ENCODE assay signal across 8 mouse cellular contexts in genomic region chr5:90930546-90930945, GRCm38 (mm10). TPM values are rescaled to one million over a fixed set of nuclear protein-coding genes. Genes with fewer than 3 reads are reported as not detected.
DNase-seq lines count a peak whose midpoint lies in the region; ATAC-seq and TF ChIP-seq lines count a peak whose summit lies in the region.

No protein-coding gene starts in this region.

- intact Hi-C loops in gastrocnemius, adult 2 months (cut with DNase I), result loop anchor here (5.0 kb wide), 1 partner anchor 268 kb away; no protein-coding TSS in a partner anchor
- intact Hi-C loops in gastrocnemius, postnatal 36 days (cut with DNase I), result no loop called here

- no peak for TF ChIP-seq CTCF in gastrocnemius, adult 2 months (IDR thresholded peaks at IDR 0.05)
- no peak for TF ChIP-seq CTCF in liver, postnatal 0 days (IDR thresholded peaks at IDR 0.05; ENCODE audit: low read depth)

- no peak for TF ChIP-seq EP300 in liver, postnatal 0 days (IDR thresholded peaks at IDR 0.05; ENCODE audit: low read depth)

- 52% methylated on average over 2 of the region's 2 CpGs for WGBS in forebrain, embryonic 15.5 days
- WGBS in liver, postnatal 0 days (ENCODE audit: insufficient replicate concordance), result 69% methylated on average over 2 of the region's 2 CpGs

- peak overlapping the region; percentile 84 for H3K4me3 ChIP-seq in gastrocnemius, adult 2 months
- H3K4me3 ChIP-seq in forebrain, embryonic 15.5 days, result peak overlapping the region; percentile 75
- H3K4me3 ChIP-seq in liver, postnatal 0 days (ENCODE audit: low read depth, low read length), result peak overlapping the region; percentile 64

- peaks cover 9% of the 10 kb centered on the region for H3K4me1 ChIP-seq in forebrain, embryonic 15.5 days
- peaks cover 8% of the 10 kb centered on the region; the same call in 1 of the 2 replicates for H3K4me1 ChIP-seq in liver, postnatal 0 days (ENCODE audit: insufficient read depth)

- H3K27me3 ChIP-seq in forebrain, embryonic 15.5 days, result no peaks in the 10 kb centered on the region
- no peaks in the 10 kb centered on the region for H3K27me3 ChIP-seq in liver, postnatal 0 days (ENCODE audit: insufficient read depth, low read length)

- peak overlapping the region; percentile 79 for H3K27ac ChIP-seq in gastrocnemius, adult 2 months
- H3K27ac ChIP-seq in forebrain, embryonic 15.5 days (replicated peaks), result peak overlapping the region; percentile 98
- peak overlapping the region; percentile 80; the same call in 1 of the 2 replicates for H3K27ac ChIP-seq in liver, postnatal 0 days (ENCODE audit: low read depth)

- no peaks in the 10 kb centered on the region for H3K9me3 ChIP-seq in forebrain, embryonic 15.5 days
- H3K9me3 ChIP-seq in liver, postnatal 0 days (ENCODE audit: low read length), result no peaks in the 10 kb centered on the region

- H3K9ac ChIP-seq in forebrain, embryonic 15.5 days (replicated peaks), result peak overlapping the region; percentile 93
- H3K9ac ChIP-seq in liver, postnatal 0 days (replicated peaks), result peak overlapping the region; percentile 79

- peak; percentile 38 for ATAC-seq in CD4-positive, CD25-positive, alpha-beta regulatory T cell, adult 4 months
- peak; percentile 4; the same call in 1 of the 2 replicates for ATAC-seq in forebrain, embryonic 15.5 days (replicated peaks)
- ATAC-seq in liver, postnatal 0 days, result no peak

- no peaks in the 10 kb centered on the region for H3K36me3 ChIP-seq in forebrain, embryonic 15.5 days
- H3K36me3 ChIP-seq in liver, postnatal 0 days (replicated peaks; ENCODE audit: insufficient read depth, low read length), result no peaks in the 10 kb centered on the region; the same call in 1 of the 2 replicates

- DNase-seq in gastrocnemius, adult 2 months, result no peak
- DNase-seq in gastrocnemius, postnatal 36 days, result no peak
- no peak for DNase-seq in liver, postnatal 0 days
- no peak for DNase-seq in left cerebral cortex, adult 18-20 months (ENCODE audit: low spot score in 2 of 2)
- DNase-seq in left cerebral cortex, adult 9 months (ENCODE audit: low spot score in 2 of 2), result no peak
- no peak for DNase-seq in spleen, postnatal 10 days (ENCODE audit: low spot score in 2 of 2)

- H3K4me2 ChIP-seq in forebrain, embryonic 15.5 days (replicated peaks), result peak overlapping the region; percentile 52
- peak overlapping the region; percentile 77 for H3K4me2 ChIP-seq in liver, postnatal 0 days (ENCODE audit: low read depth, low read length)

RNA-seq across cellular contexts. Expression of gene Mthfd2l, which starts 0.4 kb away (rescaled TPM):
- total RNA-seq in gastrocnemius, adult 2 months (2021), result 1 to 10 TPM; 6.5 to 6.7 TPM
- 1 to 10 TPM; 5.4 to 7.8 TPM for total RNA-seq in gastrocnemius, postnatal 36 days (2021)
- 1 to 10 TPM; 1.3 to 2.0 TPM for polyA plus RNA-seq in CD4-positive, CD25-positive, alpha-beta regulatory T cell, adult 4 months (2017; shearing (Covaris generic))
- polyA plus RNA-seq in forebrain, embryonic 15.5 days (2015; fragmentation: Nextera tagmentation; extraction: Ambion mirVana), result 69.0 and 70.5 TPM in 2 replicates
- 8.3 and 9.5 TPM in 2 replicates for polyA plus RNA-seq in liver, postnatal 0 days (2015; fragmentation: Nextera tagmentation; extraction: Ambion mirVana)
- total RNA-seq in left cerebral cortex, adult 18-20 months (2021), result 10 to 100 TPM; 16.4 to 17.1 TPM

RNA-seq across cellular contexts. Expression of gene Cxcl2, which starts 26.9 kb away (rescaled TPM):
- not detected for total RNA-seq in gastrocnemius, adult 2 months (2021)
- total RNA-seq in gastrocnemius, postnatal 36 days (2021), result not detected
- polyA plus RNA-seq in CD4-positive, CD25-positive, alpha-beta regulatory T cell, adult 4 months (2017; shearing (Covaris generic)), result 1 to 10 TPM; 1.5 to 2.9 TPM
- not detected in 2 replicates for polyA plus RNA-seq in forebrain, embryonic 15.5 days (2015; fragmentation: Nextera tagmentation; extraction: Ambion mirVana)
- 0.13 TPM in 1 of 2 replicates, not detected in the other for polyA plus RNA-seq in liver, postnatal 0 days (2015; fragmentation: Nextera tagmentation; extraction: Ambion mirVana)
- total RNA-seq in left cerebral cortex, adult 18-20 months (2021), result not detected

RNA-seq across cellular contexts. Expression of gene Cxcl1, which starts 39.5 kb away (rescaled TPM):
- total RNA-seq in gastrocnemius, adult 2 months (2021), result under 1 TPM in 1 of 2 experiments, not detected in 1; 0.26 TPM
- under 1 TPM in 1 of 2 experiments, not detected in 1; 0.36 TPM for total RNA-seq in gastrocnemius, postnatal 36 days (2021)
- not detected for polyA plus RNA-seq in CD4-positive, CD25-positive, alpha-beta regulatory T cell, adult 4 months (2017; shearing (Covaris generic))
- 0.24 TPM in 1 of 2 replicates, not detected in the other for polyA plus RNA-seq in forebrain, embryonic 15.5 days (2015; fragmentation: Nextera tagmentation; extraction: Ambion mirVana)
- 2.1 and 2.2 TPM in 2 replicates for polyA plus RNA-seq in liver, postnatal 0 days (2015; fragmentation: Nextera tagmentation; extraction: Ambion mirVana)
- total RNA-seq in left cerebral cortex, adult 18-20 months (2021), result not detected
